Mouse (Mus musculus) midbrain, embryonic 10.5 days (tissue): ENCODE measurements around the gene Xpnpep3. TPM values are rescaled to one million over a fixed set of nuclear protein-coding genes. Genes with fewer than 3 reads are reported as not detected.

ENCODE experiments used
- DNase-seq: peaks from one replicate; pipeline ENCODE4 v3.0.0-alpha.2; 2017; ENCODE audit warnings: low spot score
- H3K27ac ChIP-seq: fragments of 300-500 bp; sonication (generic); replicated peaks from 2 replicates; pipeline ENCODE4 v1.5.1; 2016; ENCODE audit warnings: mild to moderate bottlenecking
- H3K27me3 ChIP-seq: fragments of 300-500 bp; sonication (generic); 2 replicates; pipeline ENCODE4 v1.6.1; 2016; ENCODE audit warnings: low read depth, mild to moderate bottlenecking; ENCODE audit not compliant: poor library complexity, severe bottlenecking
- H3K36me3 ChIP-seq: fragments of 300-500 bp; sonication (generic); 2 replicates; pipeline ENCODE4 v1.6.1; 2016; ENCODE audit warnings: mild to moderate bottlenecking, moderate library complexity
- H3K4me1 ChIP-seq: fragments of 300-500 bp; sonication (generic); 2 replicates; pipeline ENCODE4 v1.6.1; 2016
- H3K4me3 ChIP-seq: fragments of 300-500 bp; sonication (generic); 2 replicates; pipeline ENCODE4 v1.5.1; 2016; ENCODE audit warnings: mild to moderate bottlenecking, moderate library complexity
- H3K9me3 ChIP-seq: fragments of 300-500 bp; sonication (generic); replicated peaks from 2 replicates; pipeline ENCODE4 v1.6.1; 2016; ENCODE audit warnings: mild to moderate bottlenecking
- WGBS: fragments of 180-500 bp; shearing (Covaris S2); methylation state at CpG from one replicate; pipeline ENCODE4 v1.1.7; 2016; 5-methylcytosine and 5-hydroxymethylcytosine counted together
- polyA plus RNA-seq: library from polyadenylated mRNA; unstranded; fragments of >200 nt; fragmentation: Nextera tagmentation; extraction: Ambion mirVana; gene quantifications from 2 replicates; pipeline ENCODE4 v1.2.1, GENCODE M21; 2016

The Xpnpep3 gene
- polyA plus RNA-seq, 1 experiment from 2014 or later = 12.9 TPM

DNA sequence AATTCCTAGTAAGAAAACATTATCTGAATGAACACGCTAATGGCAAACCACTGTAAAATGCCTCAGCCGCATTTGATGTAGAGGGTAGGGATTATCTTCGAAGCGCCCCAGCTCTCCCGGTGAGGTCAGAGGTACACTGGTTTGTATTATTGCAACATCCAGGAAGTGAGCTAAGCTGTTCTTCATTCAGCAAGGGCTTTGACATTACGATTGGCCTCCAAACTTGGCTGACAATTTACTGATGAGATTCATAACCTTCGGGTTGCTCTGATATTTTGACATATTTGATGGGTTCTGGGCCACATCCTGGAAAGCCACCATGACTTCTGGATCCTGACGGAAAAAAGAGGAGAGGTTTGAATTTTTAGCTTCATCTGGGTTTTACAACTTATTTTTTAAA, 34.7 kb upstream of the Xpnpep3 start:
- Histone ChIP-seq H3K27me3 (no peaks in the 10 kb centered on the region), H3K4me1 (peaks cover 12% of the 10 kb centered on the region), H3K4me3 (no peak overlapping the region), H3K9me3 (no peaks in the 10 kb centered on the region), H3K36me3 (peaks cover 78% of the 10 kb centered on the region), H3K27ac (no peak overlapping the region)
- 93% methylated on average over 8 of the region's 8 CpGs for WGBS
- DNase-seq = no peak

DNA sequence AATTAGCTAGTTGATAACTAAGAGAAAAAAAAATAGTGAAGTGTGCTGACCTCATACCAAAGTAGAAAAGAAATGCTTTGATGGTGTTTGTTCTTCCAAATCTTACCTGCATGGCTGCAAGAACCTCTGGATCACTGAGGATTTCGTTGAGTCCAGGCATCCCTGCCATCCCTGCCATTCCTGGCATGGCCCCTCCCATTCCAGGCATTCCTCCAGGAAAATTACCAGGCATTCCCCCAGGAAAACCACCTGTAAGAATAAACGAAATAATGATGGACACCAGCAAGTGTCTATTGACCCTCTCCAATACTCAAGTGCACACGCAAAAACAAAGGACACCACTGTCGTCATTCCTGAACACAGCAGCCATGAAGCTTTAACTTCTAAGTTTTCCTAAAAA, 33.7 kb upstream of the Xpnpep3 start:
- Histone ChIP-seq H3K27ac (no peak overlapping the region), H3K4me3 (no peak overlapping the region), H3K4me1 (peaks cover 5% of the 10 kb centered on the region), H3K9me3 (no peaks in the 10 kb centered on the region), H3K36me3 (peaks cover 88% of the 10 kb centered on the region), H3K27me3 (no peaks in the 10 kb centered on the region)
- no peak for DNase-seq
- 94% methylated on average over 4 of the region's 4 CpGs for WGBS

DNA sequence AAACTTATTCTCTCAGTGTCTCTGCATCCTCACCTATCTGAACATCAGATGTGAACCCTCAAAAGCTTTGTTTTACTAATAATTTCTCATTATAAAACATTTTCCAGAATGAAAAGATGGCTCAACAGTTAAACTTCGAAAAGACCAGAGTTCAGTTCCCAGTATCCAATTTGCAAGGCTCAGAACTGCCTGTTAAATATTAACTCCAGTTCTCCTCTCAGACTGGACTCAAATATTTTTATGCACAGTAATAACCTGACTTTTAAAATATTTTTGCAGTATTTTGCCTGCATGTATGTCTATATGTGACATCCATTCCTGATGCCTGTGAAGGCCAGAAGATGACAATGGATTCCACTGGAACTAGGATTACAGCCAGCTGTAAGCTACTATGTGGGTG, 31.3 kb upstream of the Xpnpep3 start:
- Histone ChIP-seq H3K4me1 (no peaks in the 10 kb centered on the region), H3K27ac (no peak overlapping the region), H3K27me3 (no peaks in the 10 kb centered on the region), H3K36me3 (peaks cover 100% of the 10 kb centered on the region), H3K4me3 (no peak overlapping the region), H3K9me3 (no peaks in the 10 kb centered on the region)
- WGBS = 90% methylated on average over 1 of the region's 1 CpGs
- DNase-seq = no peak

DNA sequence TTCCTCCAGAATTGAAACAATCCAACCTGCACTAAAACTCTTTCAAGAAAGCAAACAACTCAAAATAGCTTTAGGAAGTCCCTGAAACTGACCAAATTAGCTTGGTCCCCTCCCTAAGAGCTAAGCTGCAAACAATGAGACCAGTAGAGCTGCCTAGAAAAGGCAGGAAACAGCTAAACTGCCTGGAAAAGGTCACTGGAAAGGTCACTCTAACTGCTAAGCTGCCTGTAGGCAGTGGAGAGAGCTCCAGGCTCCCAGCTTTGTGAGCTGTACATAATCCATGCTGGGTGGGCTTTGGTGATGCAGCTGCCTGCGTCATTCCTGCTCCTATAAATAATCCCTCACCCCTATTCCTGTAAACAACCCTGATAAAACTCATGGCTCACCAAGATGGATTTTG, 29.6 kb upstream of the Xpnpep3 start:
- no peak overlapping the region for H3K4me3 ChIP-seq
- no peaks in the 10 kb centered on the region for H3K9me3 ChIP-seq
- peaks cover 100% of the 10 kb centered on the region for H3K36me3 ChIP-seq
- 50% methylated on average over 1 of the region's 1 CpGs for WGBS
- DNase-seq = no peak
- H3K27ac ChIP-seq = no peak overlapping the region
- H3K4me1 ChIP-seq = no peaks in the 10 kb centered on the region
- H3K27me3 ChIP-seq = no peaks in the 10 kb centered on the region

DNA sequence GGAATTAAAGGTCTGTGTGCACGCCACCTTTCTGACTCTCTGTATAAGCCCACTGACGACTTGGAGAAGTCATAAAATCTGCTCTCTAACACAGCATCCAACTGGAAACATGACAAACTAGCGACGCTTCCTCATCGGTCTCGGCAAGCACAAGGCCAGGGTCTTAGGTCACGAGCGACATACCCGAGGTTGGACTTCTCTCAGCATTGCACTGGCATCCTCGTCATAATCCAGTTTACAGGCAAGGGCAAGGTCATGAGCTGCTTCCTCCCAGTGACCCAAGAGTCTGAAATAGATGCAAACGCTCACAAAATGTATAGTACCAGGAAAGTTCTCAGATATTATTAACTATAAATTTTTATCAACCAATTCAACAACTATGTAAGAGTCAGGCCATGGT, 25.3 kb upstream of the Xpnpep3 start:
- Histone ChIP-seq H3K27ac (no peak overlapping the region), H3K4me1 (no peaks in the 10 kb centered on the region), H3K36me3 (peaks cover 99% of the 10 kb centered on the region), H3K27me3 (no peaks in the 10 kb centered on the region), H3K4me3 (no peak overlapping the region), H3K9me3 (no peaks in the 10 kb centered on the region)
- no peak for DNase-seq
- WGBS = 93% methylated on average over 11 of the region's 11 CpGs

DNA sequence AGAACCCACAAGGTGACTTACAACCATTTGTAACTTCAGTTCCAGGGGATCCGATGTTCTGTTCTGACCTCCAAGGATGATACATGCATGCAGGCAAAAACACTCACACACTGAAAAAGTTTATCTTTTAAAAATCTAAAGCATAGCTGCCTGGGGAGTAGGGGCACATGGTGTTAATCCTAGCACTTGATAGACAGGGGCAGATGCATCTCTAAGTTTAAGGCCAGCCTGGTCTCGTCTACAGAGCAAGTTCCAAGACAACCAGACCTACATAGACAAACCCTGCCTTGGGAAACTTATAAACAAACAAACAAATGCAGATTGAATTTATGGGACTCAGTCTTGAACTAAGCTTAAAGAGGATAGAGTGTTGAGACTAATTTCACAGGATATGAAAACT, 21.1 kb upstream of the Xpnpep3 start:
- Histone ChIP-seq H3K9me3 (no peaks in the 10 kb centered on the region), H3K4me1 (no peaks in the 10 kb centered on the region), H3K27me3 (no peaks in the 10 kb centered on the region), H3K36me3 (peaks cover 99% of the 10 kb centered on the region), H3K4me3 (no peak overlapping the region), H3K27ac (no peak overlapping the region)
- DNase-seq = no peak
- 91% methylated on average over 2 of the region's 2 CpGs for WGBS

DNA sequence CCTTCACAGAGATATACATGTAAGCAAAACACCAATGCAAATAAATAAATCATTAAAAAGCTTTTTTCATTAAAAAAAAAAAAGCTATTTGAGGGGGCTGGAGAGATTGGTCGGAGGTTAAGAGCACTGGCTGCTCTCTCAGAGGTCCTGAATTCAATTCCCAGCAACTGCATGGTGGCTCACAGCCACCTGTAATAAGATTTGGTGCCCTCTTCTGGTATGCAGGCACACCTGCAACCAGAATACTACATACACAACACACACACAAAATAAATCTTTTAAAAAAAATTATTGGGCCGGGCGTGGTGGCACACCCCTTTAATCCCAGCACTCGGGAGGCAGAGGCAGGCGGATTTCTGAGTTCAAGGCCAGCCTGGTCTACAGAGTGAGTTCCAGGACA, 13.6 kb upstream of the Xpnpep3 start:
- H3K4me3 ChIP-seq = no peak overlapping the region
- H3K36me3 ChIP-seq = peaks cover 99% of the 10 kb centered on the region
- 95% methylated on average over 5 of the region's 5 CpGs for WGBS
- no peak overlapping the region for H3K27ac ChIP-seq
- H3K9me3 ChIP-seq = no peaks in the 10 kb centered on the region
- DNase-seq = no peak
- no peaks in the 10 kb centered on the region for H3K4me1 ChIP-seq
- H3K27me3 ChIP-seq = no peaks in the 10 kb centered on the region

DNA sequence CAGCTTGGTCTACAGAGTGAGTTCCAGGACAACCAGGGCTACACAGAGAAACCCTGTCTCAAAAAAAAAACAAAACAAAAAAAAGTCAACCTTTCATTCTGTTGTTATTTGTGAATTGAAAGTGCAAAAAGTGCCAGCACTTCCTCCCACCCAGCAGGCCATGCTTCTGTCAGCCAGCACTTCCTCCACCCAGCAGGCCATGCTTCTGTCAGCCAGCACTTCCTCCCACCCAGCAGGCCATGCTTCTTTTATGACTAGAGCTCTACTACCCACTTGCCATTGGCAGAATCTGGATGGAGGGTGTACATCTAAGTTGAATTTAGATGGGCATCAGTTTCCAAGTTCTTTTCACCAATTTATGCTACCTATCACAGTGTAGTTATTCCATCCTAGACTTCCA, 6.9 kb upstream of the Xpnpep3 start:
- H3K4me1 ChIP-seq = peaks cover 7% of the 10 kb centered on the region
- peaks cover 78% of the 10 kb centered on the region for H3K36me3 ChIP-seq

DNA sequence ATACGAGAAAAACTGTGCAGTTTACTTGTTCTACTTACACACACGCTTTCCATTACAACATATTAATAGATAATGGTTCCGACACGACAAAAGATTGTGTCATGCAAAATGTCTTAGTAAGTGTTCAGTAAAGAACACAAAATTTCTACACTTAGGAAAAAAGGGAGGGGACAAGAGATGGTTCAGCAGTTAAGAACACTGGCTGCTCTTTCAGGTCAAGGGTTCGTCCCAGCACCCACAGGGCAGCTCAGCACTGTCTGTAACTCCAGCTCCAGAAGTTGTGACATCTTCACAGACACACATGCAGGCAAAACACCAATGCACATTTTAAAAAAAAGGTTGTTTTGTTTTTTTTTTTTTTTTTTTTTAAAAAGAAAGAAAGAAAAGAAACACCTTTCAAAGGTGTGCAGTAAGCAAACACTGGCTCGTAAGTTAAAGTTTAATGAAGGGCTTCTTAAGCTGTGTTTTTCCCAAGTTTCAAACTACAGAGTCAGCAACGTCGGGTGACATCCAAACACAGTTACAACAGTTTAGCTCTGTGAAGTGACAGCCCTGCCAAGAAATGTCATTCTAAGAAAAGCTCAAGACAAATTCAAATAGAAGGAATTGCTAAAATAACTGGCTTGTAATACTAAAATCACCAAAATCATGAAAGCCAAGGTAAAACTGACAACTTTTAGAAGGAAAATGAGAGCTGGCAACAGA, 5.6 kb upstream of the Xpnpep3 start:
- WGBS = 90% methylated on average over 8 of the region's 8 CpGs
- DNase-seq = no peak
- no peaks in the 10 kb centered on the region for H3K9me3 ChIP-seq
- H3K4me1 ChIP-seq = peaks cover 15% of the 10 kb centered on the region
- peaks cover 64% of the 10 kb centered on the region for H3K36me3 ChIP-seq
- no peak overlapping the region for H3K27ac ChIP-seq
- H3K4me3 ChIP-seq = no peak overlapping the region
- no peaks in the 10 kb centered on the region for H3K27me3 ChIP-seq

More for the DNA sequence above, 6.9 kb upstream of the Xpnpep3 start:
- Histone ChIP-seq H3K27me3 (no peaks in the 10 kb centered on the region), H3K9me3 (no peaks in the 10 kb centered on the region), H3K27ac (no peak overlapping the region), H3K4me3 (no peak overlapping the region)
- peak; percentile 4 for DNase-seq

DNA sequence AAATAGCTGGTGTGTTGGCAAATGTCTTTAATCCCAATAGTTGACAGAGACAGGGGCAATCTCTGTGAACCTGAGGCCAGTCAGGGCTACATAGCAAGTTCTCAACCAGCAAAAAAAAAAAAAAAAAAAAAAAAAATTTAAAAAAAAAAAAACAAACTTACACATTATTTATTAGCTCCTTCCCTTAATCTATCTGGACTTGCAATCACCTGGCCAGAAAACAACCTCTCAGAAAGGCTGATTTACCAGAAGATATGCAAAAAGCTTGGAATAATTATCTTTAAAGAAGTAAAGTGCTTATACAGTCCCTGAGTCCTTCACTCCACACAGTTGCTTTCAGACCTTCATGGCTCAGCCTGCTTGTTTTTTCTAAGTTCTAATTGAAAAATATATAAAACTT, 1.7 kb upstream of the Xpnpep3 start:
- Histone ChIP-seq H3K27me3 (no peaks in the 10 kb centered on the region), H3K4me1 (peaks cover 26% of the 10 kb centered on the region), H3K9me3 (no peaks in the 10 kb centered on the region), H3K36me3 (peaks cover 30% of the 10 kb centered on the region), H3K27ac (no peak overlapping the region), H3K4me3 (peak overlapping the region; percentile 90)
- no peak for DNase-seq

DNA sequence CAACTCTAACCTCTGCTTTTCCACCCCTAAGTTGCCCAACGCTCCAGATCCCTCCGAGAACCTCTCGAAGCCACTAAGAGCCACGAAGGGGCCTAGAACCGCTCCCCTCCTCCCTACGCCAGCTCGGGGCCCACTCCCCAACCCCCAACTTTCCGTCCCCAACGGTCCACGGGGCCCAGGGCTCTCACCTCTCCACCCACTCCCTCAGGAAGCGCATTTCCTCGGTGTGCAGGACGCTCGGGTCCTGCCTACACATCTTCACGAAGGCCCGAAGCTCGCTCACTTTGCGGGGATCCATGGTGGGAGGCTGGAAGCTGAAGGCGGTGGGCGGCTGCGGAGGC, 671 bp upstream of the Xpnpep3 start:
- no peak for DNase-seq
- H3K9me3 ChIP-seq = no peaks in the 10 kb centered on the region

DNA sequence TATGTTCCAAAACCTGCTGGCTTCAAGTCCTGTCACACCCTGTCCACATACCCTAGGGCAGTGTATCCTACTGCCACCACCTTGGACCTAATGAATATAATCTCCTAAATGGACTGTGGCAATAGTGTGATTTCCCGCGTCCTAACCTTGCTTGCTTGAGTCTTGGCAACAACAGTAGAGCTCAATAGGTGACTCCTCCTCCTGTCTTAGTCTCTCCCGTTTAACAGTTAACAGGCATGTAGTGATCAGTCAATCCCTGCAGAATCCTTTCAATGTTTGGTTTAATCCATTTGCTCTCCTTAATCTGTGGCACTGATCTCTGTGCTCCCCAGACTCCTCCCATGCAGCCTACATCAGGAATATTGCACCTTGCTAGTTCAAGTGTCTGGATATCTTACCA, 5.1 kb downstream of the Xpnpep3 start:
- Histone ChIP-seq H3K27me3 (no peaks in the 10 kb centered on the region), H3K36me3 (0 out of 2 replicates have a peak, but pooled peaks cover 4% of the 10 kb centered on the region), H3K9me3 (no peaks in the 10 kb centered on the region), H3K4me3 (no peak overlapping the region), H3K27ac (no peak overlapping the region), H3K4me1 (peaks cover 11% of the 10 kb centered on the region)
- no peak for DNase-seq
- 84% methylated on average over 3 of the region's 3 CpGs for WGBS

More for the DNA sequence above, 671 bp upstream of the Xpnpep3 start:
- Histone ChIP-seq H3K4me3 (peak overlapping the region; percentile 90), H3K36me3 (peaks cover 19% of the 10 kb centered on the region; the same call in 1 of the 2 replicates), H3K4me1 (peaks cover 26% of the 10 kb centered on the region), H3K27ac (peak overlapping the region; percentile 96), H3K27me3 (no peaks in the 10 kb centered on the region)
- 0% methylated on average over 21 of the region's 21 CpGs for WGBS

DNA sequence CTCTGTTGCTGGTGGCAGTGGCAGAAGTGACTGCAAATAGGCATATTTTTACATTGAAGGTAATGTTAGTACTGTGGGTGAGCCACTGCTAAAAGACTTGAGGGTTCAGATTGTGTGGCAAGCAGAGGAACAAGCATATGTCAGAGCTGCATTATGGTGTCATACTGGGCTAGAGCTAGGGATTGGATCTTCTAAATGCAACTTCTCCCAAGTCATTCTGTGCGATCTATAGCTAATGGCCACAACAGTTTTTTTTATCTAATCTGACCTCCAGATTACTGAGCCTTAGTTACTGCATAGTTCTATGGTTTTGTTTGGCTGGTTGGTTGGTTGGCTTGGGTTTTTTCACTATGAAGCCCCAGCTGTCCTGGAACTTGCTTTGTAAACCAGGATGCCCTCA, 8.3 kb downstream of the Xpnpep3 start, which contains the start of gene Dnajb7:
TSS of gene Dnajb7 (minus strand) at position 101 of the 400 bp plus-strand sequence.
- H3K36me3 ChIP-seq = 0 out of 2 replicates have a peak, but pooled peaks cover 5% of the 10 kb centered on the region
- no peaks in the 10 kb centered on the region for H3K9me3 ChIP-seq
- DNase-seq = no peak
- H3K4me3 ChIP-seq = no peak within 1 kb of the TSS
- H3K4me1 ChIP-seq = no peaks in the 10 kb centered on the region
- H3K27me3 ChIP-seq = no peaks in the 10 kb centered on the region
- WGBS = 94% methylated on average over 1 of the region's 1 CpGs
- H3K27ac ChIP-seq = no peak within 1 kb of the TSS
